Mouse (Mus musculus): ENCODE measurements at regions not wholly inside any gene's neighbourhood (a gene's known extent, or its start where the extent isn't known, plus 50 kb on each side); places are given as distances from the start of the nearest gene placed in this dataset.

- TF ChIP-seq EP300 (IDR thresholded peaks at IDR 0.05; ENCODE audit: low read depth) = no peak
- TF ChIP-seq CTCF (IDR thresholded peaks at IDR 0.05; ENCODE audit: low read depth) = no peak
Observed at GRCm38 (mm10) chr10:17542104-17542846, 180.7 kb upstream of the Cited2 start.

Measured in liver, embryonic 14.5 days (tissue).